Mouse (Mus musculus): Measurements from ENCODE around the gene Tmem63a.

- TF ChIP-seq POLR2A (IDR thresholded peaks at IDR 0.05; ENCODE audit: extremely low read depth, insufficient read depth, low read length): no peak
- no peak for TF ChIP-seq CTCF (IDR thresholded peaks at IDR 0.05; ENCODE audit: extremely low read depth, insufficient read depth, low read length)
Measured at GRCm38 (mm10) chr1:180952085-180952746, 10.1 kb downstream of the Tmem63a start.
